Mouse (Mus musculus) layer of hippocampus, adult 18-20 months (tissue): ENCODE data around the gene 4930402K13Rik. TPM values are rescaled to one million over a fixed set of nuclear protein-coding genes. Genes with fewer than 3 reads are reported as not detected.
"Not testable (repeated sequence)": the region's sequence is repeated elsewhere in the genome, so short reads cannot be mapped to it uniquely, and the experiment has no call there.

Source experiments
- DNase-seq, 2 experiments: peaks; one replicate each; pipeline ENCODE4 v3.0.0; 2022; ENCODE audit warnings: low spot score in 2 of 2
- long read RNA-seq: library from polyadenylated mRNA; stranded (forward); transcript quantifications from one replicate; pipeline ENCODE4 v2.0.0, GENCODE M21; 2021
- total RNA-seq, 2 experiments: library from RNA; stranded (reverse); gene quantifications; 2 replicates each; pipeline ENCODE4 v1.2.3; 2021

Gene 4930402K13Rik
- not detected for total RNA-seq
- long read RNA-seq = 0 reads

DNA sequence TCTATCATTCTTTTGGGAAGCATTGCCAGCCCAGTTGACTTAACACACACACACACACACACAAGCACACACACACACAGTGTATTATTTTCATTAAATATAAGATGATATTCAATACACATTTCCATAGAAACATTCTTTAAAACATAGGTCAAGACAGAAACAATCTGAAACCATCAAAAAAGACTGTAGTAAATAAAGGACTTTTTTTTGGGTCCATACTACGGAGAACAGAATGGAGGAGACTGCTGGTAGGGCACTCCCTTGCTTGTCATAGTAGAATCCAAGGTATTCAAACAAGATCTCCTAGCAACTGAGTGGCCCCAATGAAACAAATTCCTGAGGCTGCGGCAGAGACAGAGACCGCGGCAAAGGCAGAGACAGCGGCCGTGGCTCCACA is at the start of gene 4930402K13Rik:
Gene 4930402K13Rik, plus strand, starts transcription at position 301 of the 400 bp plus-strand sequence.
- DNase-seq = no peak

- DNase-seq = peak; percentile 82 to 83
Observed at GRCm38 (mm10) chrX:9060952-9061351, 43.4 kb upstream of the 4930402K13Rik start.

DNA sequence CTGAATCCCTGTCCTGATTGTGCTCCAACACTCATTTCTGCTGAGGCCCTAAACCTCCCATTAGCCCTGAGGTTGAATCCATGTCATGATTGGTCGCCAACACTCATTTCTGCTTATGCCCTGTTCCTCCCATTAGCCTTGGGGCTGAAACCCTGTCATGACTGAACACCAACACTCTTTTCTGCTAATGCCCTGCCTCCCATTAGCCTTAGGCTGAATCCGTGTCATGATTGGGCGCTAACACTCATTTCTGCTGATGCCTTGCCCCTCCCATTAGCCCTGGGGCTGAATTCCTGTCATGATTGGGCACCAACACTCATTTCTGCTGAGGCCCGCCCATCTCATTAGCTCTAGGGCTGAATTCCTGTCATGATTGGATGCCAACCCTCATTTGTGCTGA is 42.3 kb upstream of the 4930402K13Rik start:
- DNase-seq = no peak

DNA sequence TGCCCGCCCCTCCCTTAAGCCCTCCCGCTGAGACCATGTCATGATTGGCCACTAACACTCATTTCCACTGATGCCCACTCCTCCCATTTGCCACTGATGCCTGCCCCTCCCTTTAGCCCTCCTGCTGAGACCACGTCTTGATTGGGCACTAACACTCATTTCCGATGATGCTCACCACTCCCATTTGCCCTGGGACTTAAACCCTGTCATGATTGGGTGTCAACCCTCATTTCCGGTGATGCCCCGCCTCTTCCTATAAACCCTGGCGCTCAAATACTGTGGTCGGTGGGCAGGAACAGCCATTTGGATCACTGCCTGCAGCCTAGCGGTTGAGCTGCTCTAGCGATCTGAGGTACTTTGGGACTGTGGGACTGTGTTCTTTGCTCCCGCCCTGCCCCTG is 41.6 kb upstream of the 4930402K13Rik start, which contains the start of gene Fthl17f:
Gene Fthl17f, plus strand, starts transcription at position 301 of the 400 bp plus-strand sequence.
- DNase-seq = not testable (repeated sequence)

DNA sequence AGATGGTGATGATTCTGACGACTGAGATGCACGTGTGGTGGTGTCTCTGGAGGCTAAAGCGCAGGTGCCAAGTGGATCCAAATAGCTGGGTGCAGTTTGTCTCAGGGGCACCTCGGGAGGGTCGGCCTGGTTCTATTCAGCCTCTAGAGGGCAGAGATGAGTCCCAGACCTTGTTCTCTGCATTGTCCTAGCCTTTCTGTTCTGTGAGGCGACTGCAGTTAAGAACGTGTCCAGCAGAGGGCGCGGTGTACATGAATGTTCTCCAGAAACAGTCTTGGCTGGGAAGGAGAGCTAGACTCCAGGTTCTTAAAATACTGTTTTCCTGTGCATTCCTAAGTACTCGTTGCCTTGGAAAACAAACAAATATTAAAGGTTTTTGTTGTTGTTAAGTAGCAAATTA is 26.7 kb upstream of the 4930402K13Rik start:
- DNase-seq = peak; percentile 17 to 91

DNA sequence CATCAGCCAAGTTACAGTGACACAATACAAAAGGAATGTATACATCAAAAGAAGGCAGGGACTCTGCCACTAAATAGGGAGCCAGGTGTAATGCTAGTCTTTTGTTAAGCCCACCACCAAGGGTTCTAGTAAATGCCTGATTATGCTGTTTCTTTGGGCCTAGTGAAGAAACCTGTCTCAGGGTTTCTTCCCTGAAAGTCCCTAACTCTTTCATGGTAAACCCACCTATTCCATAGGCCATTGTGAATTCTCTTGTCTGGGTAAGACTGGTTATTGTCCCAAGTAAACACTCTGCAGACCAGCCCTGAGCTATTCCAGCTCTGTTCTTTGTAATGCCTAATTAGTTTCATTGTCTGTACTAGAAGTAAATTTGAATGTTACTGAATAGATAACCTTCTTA is 9.3 kb upstream of the 4930402K13Rik start:
- not testable (repeated sequence) for DNase-seq

DNA sequence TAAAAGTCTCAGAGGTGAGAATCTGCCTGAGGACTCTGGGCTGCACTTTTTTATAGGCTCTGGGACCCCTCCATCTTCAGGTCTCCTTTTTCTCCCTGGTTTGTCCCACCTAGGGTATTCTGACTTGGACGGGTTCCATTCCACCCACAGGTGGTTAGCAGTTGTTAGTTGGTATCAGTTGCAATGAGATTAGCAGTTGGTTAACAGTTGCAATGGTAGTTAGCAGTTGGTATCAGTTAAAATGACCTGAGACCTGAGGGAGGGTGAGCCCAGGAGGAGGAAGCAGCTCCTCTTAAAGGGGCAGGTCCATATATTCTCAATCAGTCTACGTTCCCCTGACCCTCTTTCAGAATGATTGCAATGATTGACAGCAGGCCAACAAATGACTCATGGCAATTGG is 6.0 kb downstream of the 4930402K13Rik start:
- no peak for DNase-seq

- DNase-seq = no peak
Observed at GRCm38 (mm10) chrX:9124928-9125327, 20.6 kb downstream of the 4930402K13Rik start.

DNA sequence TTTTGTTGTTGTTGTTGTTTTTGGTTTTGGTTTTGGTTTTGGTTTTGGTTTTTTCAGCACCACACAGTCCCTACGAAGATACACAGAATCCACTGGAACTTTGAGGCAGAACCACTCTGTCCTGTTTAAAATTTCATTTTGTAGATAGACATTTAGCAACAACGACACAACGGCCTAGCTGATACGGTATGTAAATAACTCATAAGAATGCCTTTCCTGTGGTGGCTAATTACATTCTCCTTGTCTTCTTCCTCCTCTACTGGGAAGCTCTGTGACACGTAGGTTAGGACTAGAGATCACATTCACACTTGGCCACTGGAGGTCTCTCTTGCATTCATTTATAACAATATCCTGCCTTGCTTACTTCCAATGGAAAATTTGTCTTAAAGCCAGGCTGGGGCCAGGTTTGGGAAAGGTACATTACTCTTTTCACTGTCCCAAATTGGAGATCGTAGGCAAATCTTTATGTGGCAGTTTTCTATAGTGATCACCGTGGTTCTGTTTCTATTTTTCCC is 24.0 kb downstream of the 4930402K13Rik start:
- peak in 1 of 2 experiments; percentile 52 for DNase-seq

DNA sequence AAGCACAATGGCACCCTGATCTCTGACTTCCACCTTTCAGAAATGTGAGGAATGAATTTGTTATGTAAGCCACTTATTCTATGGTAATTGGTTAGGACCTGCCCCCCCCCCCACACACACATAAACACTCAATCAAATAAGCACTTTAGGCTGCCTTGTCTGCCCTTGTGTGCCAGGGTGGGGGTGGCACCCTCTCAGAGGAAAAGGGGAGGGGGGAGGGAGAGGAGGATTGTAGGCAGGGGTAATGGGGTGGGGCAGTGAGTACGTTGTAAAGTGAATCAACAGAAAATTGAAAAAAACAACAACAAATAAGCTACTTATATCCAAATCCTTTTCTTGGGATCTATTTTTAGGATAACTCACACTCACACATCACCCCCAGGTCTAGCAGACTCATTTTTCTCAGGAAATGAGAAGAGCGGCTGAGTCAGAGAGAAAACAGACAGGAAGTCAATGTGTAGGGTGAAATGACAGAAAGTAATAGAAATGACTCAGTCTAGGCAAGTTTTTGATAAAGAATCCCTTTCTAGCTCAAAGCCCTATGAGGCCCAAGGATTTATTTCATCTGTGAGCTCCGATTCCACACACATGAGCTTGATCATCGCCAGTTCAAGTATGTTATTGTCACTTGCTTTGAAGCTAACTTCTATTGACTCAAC is 35.1 kb downstream of the 4930402K13Rik start:
- no peak for DNase-seq

GRCm38 (mm10) chrX:9142669-9143068 is 38.3 kb downstream of the 4930402K13Rik start:
- no peak for DNase-seq

Other genes with a start within 250 kb of the 4930402K13Rik start
- gene Gm5751, start 230.3 kb upstream of the 4930402K13Rik start, total RNA-seq = not detected
- 10 to 100 TPM; 35.3 to 35.9 TPM for gene B630019K06Rik, start 212.2 kb upstream of the 4930402K13Rik start, total RNA-seq
- gene Fthl17b, start 141.6 kb upstream of the 4930402K13Rik start, total RNA-seq = not detected
- gene Fthl17c, start 128.0 kb upstream of the 4930402K13Rik start, total RNA-seq = not detected
- not detected for gene Fthl17d, start 117.8 kb upstream of the 4930402K13Rik start, total RNA-seq
- gene Fthl17e, start 71.1 kb upstream of the 4930402K13Rik start, total RNA-seq = not detected
- not detected for gene Fthl17f, start 41.5 kb upstream of the 4930402K13Rik start, total RNA-seq
- gene Lancl3, start 95.3 kb downstream of the 4930402K13Rik start, total RNA-seq = 1 to 10 TPM; 4.8 to 6.9 TPM
- not detected for gene Gm14862, start 152.3 kb downstream of the 4930402K13Rik start, total RNA-seq
- gene Xk, start 168.2 kb downstream of the 4930402K13Rik start, total RNA-seq = 10 to 100 TPM; 12.9 to 17.9 TPM
- gene H2al1m, start 179.2 kb downstream of the 4930402K13Rik start, total RNA-seq = not detected
- not detected for gene H2al1k, start 246.1 kb downstream of the 4930402K13Rik start, total RNA-seq